Mouse (Mus musculus) ES-E14 (cell line): Measurements from ENCODE around the gene Stk24. TPM values are rescaled to one million over a fixed set of nuclear protein-coding genes. Genes with fewer than 3 reads are reported as not detected.

Experiments
- DNase-seq: peaks from one replicate; pipeline ENCODE4 v3.0.0-alpha.2; 2013; ENCODE audit warnings: low read depth, low spot score
- H3K27ac ChIP-seq: 2 replicates; pipeline ENCODE4 v1.5.1; 2012; ENCODE audit warnings: low read depth, mild to moderate bottlenecking, low read length, moderate library complexity, mixed read lengths; ENCODE audit not compliant: poor library complexity, insufficient read depth, severe bottlenecking
- H3K36me3 ChIP-seq: 2 replicates; pipeline ENCODE4 v1.6.1; 2012; ENCODE audit warnings: mild to moderate bottlenecking, low read length, moderate library complexity, mixed read lengths; ENCODE audit not compliant: control insufficient read depth, poor library complexity, insufficient read depth, severe bottlenecking
- H3K4me1 ChIP-seq, 2 experiments: fragments of 150-350 bp in 1 of 2; sonication (generic) in 1 of 2; 2 replicates each; pipeline ENCODE4 v1.6.1; 2012; ENCODE audit warnings: low read length in 2 of 2, mild to moderate bottlenecking in 1 of 2, mixed read lengths in 1 of 2; ENCODE audit not compliant: control insufficient read depth in 2 of 2, insufficient read depth in 2 of 2, poor library complexity in 1 of 2
- H3K4me3 ChIP-seq, 2 experiments: fragments of 150-350 bp in 1 of 2; sonication (generic) in 1 of 2; 2 replicates each; pipeline ENCODE4 v1.5.1; 2012; ENCODE audit warnings: low read length in 2 of 2, low read depth in 1 of 2, mild to moderate bottlenecking in 1 of 2, mixed read lengths in 1 of 2; ENCODE audit not compliant: insufficient read depth in 1 of 2, poor library complexity in 1 of 2, severe bottlenecking in 1 of 2
- H3K9ac ChIP-seq: 2 replicates; pipeline ENCODE4 v1.6.1; 2012; ENCODE audit warnings: low read depth, mild to moderate bottlenecking, low read length, mixed read lengths; ENCODE audit not compliant: poor library complexity, insufficient read depth, severe bottlenecking
- H3K9me3 ChIP-seq: fragments of 150-350 bp; sonication (generic); 2 replicates; pipeline ENCODE4 v1.6.1; 2012; ENCODE audit warnings: low read depth, mild to moderate bottlenecking, low read length; ENCODE audit not compliant: control insufficient read depth, insufficient read depth
- CHD2 ChIP-seq: IDR thresholded peaks from 2 replicates; pipeline ENCODE4 v1.6.1; 2014; ENCODE audit warnings: mild to moderate bottlenecking, low read depth, low read length, inconsistent platforms
- HCFC1 ChIP-seq: IDR thresholded peaks from 2 replicates; pipeline ENCODE4 v1.6.1; 2012; ENCODE audit warnings: low read length, inconsistent platforms, borderline replicate concordance; ENCODE audit not compliant: insufficient read depth
- MAFK ChIP-seq: IDR thresholded peaks from 2 replicates; pipeline ENCODE4 v1.6.1; 2014; ENCODE audit warnings: mild to moderate bottlenecking, low read depth, low read length, inconsistent platforms; ENCODE audit not compliant: insufficient read depth
- ZC3H11A ChIP-seq: IDR thresholded peaks from 2 replicates; pipeline ENCODE4 v1.6.1; 2012; ENCODE audit warnings: low read depth, mild to moderate bottlenecking, inconsistent platforms, low read length, borderline replicate concordance
- ZNF384 ChIP-seq: IDR thresholded peaks from 2 replicates; pipeline ENCODE4 v1.6.1; 2012; ENCODE audit warnings: low read depth, low read length, inconsistent platforms
- in situ Hi-C, 2 experiments: fragments of 600-800 bp; cut with MboI; formaldehyde crosslinking; loops; one replicate each; pipeline ENCODE4 v1.15.1; 2025; ENCODE audit warnings: low sequenced_read_pairs in 2 of 2, inconsistent platforms in 1 of 2; ENCODE audit not compliant: unreplicated experiment in 2 of 2
- total RNA-seq: library from RNA; depleted of rRNA; stranded (reverse); fragments of 300-350 nt; gene quantifications from 2 replicates; pipeline ENCODE4 v1.2.3, GENCODE M21; 2012

The Stk24 gene
- total RNA-seq, 1 experiment: 21.2 TPM

DNA sequence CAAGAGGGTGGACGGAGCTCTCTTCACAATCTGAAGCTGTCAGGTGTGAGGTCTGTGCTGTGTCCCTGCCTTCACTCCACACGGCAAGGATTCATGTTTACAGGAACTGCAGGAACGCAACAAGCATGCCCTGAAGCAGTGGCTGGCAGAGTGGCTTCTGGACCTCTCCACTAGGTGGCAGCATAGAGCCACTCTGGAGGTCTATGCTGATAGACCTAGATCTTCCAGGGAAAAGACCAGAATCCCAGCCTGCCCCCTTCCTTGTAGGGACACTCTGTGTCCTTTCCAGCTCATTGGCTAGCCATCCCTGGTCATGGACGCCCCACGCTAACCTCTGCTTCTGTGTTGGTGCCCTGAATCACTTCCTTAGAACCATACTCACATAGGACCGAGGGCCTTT is 100.7 kb downstream of the Stk24 start:
- peak; percentile 68 for DNase-seq
- Histone ChIP-seq H3K4me1 (peaks cover 0 to 7% of the 10 kb centered on the region in 2 experiments; a peak in 1 of 4 replicates), H3K9me3 (no peaks in the 10 kb centered on the region), H3K4me3 (no peak overlapping the region), H3K9ac (no peak overlapping the region), H3K27ac (no peak overlapping the region), H3K36me3 (peaks cover 14% of the 10 kb centered on the region; the same call in 1 of the 2 replicates)
- peak; percentile 73; the same call in 1 of the 2 replicates for TF ChIP-seq ZC3H11A
- no peak for TF ChIP-seq ZNF384
- in situ Hi-C loops: no loop called here

DNA sequence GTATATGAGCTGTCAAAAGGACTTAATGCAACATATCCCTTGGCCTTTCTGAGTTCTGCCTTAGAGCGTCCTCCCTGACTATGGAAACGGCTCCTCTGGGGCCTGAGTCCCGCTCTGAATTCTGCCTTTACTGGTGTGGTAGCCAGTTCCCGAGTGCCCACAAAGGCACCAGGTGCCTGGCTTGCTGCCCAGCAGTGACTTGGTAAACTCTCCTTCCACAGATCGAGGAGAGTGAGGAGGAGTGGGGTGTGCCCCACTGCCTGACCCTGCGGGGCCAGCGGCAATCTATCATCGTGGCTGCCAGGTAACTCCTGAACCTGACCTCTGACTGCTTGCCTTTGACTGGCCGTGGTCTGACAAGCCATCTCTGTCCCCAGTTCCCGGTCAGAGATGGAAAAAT is 103.8 kb downstream of the Stk24 start:
- no peaks in the 10 kb centered on the region; a peak in 1 of 4 replicates for H3K4me1 ChIP-seq
- H3K4me3 ChIP-seq: no peak overlapping the region
- in situ Hi-C loops: no loop called here
- TF ChIP-seq ZC3H11A (no peak), CHD2 (no peak), HCFC1 (no peak), ZNF384 (no peak), MAFK (no peak)
- H3K9ac ChIP-seq: no peak overlapping the region
- no peak for DNase-seq
- no peak overlapping the region for H3K27ac ChIP-seq
- H3K9me3 ChIP-seq: no peaks in the 10 kb centered on the region
- 0 out of 2 replicates have a peak, but pooled peaks cover 3% of the 10 kb centered on the region for H3K36me3 ChIP-seq

DNA sequence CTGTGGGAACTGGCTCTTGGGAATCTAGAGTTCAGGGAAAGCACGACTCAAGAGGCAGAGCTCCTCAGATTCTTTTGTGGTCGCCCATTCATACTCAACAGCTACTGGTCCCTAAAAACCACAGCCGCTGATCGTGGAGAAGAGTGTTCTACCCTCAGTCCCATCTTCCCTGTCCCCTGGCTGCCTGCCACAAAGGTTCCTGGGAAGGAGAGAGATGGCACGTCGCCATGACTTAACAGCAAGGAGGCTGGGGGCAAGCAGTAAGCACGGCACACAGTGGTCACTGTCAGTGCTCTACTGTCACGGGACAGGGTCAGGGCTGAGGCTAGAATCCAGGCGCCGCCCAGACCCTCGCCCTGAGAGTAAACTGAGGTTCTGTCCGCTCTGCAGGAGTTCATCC is 104.8 kb downstream of the Stk24 start:
- no peak overlapping the region for H3K27ac ChIP-seq
- H3K9ac ChIP-seq: no peak overlapping the region
- H3K36me3 ChIP-seq: no peaks in the 10 kb centered on the region
- H3K4me3 ChIP-seq: no peak overlapping the region
- H3K9me3 ChIP-seq: no peaks in the 10 kb centered on the region
- DNase-seq: no peak
- in situ Hi-C loops: loop anchor here in 1 of 2 experiments (25.0 kb wide), 2 partner anchors 162 to 312 kb away; no protein-coding TSS in a partner anchor
- no peaks in the 10 kb centered on the region for H3K4me1 ChIP-seq
- TF ChIP-seq ZC3H11A: no peak
- no peak for TF ChIP-seq MAFK
- no peak for TF ChIP-seq ZNF384

DNA sequence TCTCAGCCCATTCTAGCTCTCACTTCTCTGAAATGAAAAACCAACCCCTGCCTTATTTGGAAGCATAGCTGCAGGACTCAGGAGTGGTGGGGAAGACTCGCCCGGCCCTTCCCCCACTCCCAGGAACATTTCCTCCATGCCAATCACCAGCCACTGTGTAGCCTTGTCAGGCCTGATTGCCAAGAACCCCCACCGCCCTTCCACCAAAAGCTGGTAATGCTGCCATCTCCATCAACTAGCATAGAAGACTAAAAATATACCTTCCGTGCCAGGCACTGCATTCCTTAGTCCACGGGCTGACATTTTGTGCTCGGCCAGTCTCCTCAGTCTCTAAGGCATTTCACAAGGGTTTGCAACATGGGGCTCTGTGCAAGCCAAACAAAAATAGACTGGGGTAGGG is 109.3 kb downstream of the Stk24 start:
- Histone ChIP-seq H3K36me3 (no peaks in the 10 kb centered on the region), H3K4me1 (no peaks in the 10 kb centered on the region; a peak in 1 of 4 replicates), H3K4me3 (no peak overlapping the region), H3K9ac (no peak overlapping the region), H3K9me3 (no peaks in the 10 kb centered on the region), H3K27ac (no peak overlapping the region)
- in situ Hi-C loops: loop anchor here in 1 of 2 experiments (25.0 kb wide), 2 partner anchors 167 to 317 kb away; no protein-coding TSS in a partner anchor
- TF ChIP-seq HCFC1 (no peak), ZC3H11A (no peak), CHD2 (no peak), ZNF384 (no peak), MAFK (no peak)
- DNase-seq: no peak

DNA sequence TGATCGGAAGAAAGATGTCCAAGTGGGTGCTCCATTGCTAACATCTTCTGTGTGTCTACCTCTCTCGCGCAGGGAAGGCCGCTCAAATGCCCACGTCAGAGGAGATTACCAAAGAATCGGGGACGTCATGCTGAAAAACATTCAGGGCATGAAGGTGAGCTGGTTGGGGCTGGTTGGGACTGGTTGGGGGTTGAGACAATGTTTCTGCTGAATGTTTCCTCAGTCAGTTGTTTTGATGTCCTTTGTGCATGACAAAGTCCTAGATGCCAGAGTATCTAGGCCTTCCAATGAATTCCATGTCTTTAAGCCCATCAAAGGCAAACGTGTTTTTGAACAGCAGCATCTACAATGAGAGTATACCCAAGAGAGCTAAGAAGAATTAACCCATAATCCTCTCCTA is 112.0 kb downstream of the Stk24 start:
- H3K27ac ChIP-seq: no peak overlapping the region
- peaks cover 0 to 4% of the 10 kb centered on the region in 2 experiments; a peak in 1 of 4 replicates for H3K4me1 ChIP-seq
- TF ChIP-seq CHD2: no peak
- TF ChIP-seq ZC3H11A: no peak
- no peak for TF ChIP-seq ZNF384
- TF ChIP-seq HCFC1: no peak
- no peak for TF ChIP-seq MAFK
- no peak overlapping the region for H3K9ac ChIP-seq
- H3K36me3 ChIP-seq: no peaks in the 10 kb centered on the region
- no peak for DNase-seq
- in situ Hi-C loops: loop anchor here in 1 of 2 experiments (25.0 kb wide), 2 partner anchors 170 to 320 kb away; no protein-coding TSS in a partner anchor
- no peaks in the 10 kb centered on the region for H3K9me3 ChIP-seq
- H3K4me3 ChIP-seq: no peak overlapping the region
